Mouse (Mus musculus): ENCODE data around the gene Gm4491.

Gm4491 gene

GRCm38 (mm10) chr14:57082863-57083262 lies 32.8 kb downstream of the Gm4491 start:
- no peak for DNase-seq (ENCODE audit: low spot score)

DNA sequence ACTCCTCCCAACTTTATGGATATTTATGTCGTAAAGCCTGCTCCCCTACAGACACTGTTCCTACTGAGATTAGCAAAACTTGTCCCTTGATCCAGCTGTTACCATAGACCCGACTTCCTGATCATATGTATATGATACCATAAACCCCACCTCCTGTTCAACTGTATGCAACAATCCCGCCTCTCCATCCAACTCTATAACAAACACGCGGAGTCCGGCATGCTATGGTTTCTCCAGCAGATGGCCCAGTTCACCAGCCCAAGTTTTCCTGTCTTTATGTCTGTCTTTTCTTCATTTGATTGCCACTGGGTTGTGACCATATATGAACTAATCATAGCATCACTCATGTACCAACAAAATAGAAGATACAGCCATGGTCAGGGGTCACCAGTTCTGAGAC lies 40.1 kb downstream of the Gm4491 start:
- no peak for DNase-seq (ENCODE audit: low spot score)

- peak; percentile 27 for DNase-seq (ENCODE audit: low spot score)
Measured at GRCm38 (mm10) chr14:57069906-57070305, 45.8 kb downstream of the Gm4491 start.

- no peak for DNase-seq (ENCODE audit: low spot score)
Measured at GRCm38 (mm10) chr14:57066053-57066452, 49.6 kb downstream of the Gm4491 start.
